Mouse (Mus musculus) spleen, postnatal 36 days (tissue): ENCODE measurements around the gene Best2.
A peak's percentile ranks its signal among the peaks of the same experiment; 100 is the strongest.

Experiments used
- DNase-seq, 2 experiments: peaks; one replicate each; pipeline ENCODE4 v3.0.0; 2022; ENCODE audit warnings: low spot score in 2 of 2, mixed read lengths in 1 of 2

The Best2 gene

DNA sequence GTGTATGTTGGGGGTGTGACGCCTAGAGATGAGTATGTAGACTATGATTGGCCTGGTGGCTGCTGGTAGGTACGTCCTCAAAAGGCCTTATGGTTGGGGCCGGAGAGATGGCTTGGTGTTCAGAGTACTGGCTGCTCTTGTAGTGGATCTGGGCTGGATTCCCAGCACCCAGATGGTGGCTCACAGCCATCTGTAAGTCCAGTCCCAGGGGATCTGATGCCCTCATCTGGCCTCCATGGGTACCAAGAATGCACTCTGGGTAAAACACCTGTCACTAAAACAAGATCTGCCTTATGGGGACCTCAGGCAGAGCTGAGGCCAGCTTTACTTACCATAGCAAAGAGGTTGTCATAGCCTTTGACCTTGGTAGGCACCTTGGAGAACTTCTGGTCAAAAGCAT is 9.5 kb upstream of the Best2 start:
- no peak for DNase-seq

DNA sequence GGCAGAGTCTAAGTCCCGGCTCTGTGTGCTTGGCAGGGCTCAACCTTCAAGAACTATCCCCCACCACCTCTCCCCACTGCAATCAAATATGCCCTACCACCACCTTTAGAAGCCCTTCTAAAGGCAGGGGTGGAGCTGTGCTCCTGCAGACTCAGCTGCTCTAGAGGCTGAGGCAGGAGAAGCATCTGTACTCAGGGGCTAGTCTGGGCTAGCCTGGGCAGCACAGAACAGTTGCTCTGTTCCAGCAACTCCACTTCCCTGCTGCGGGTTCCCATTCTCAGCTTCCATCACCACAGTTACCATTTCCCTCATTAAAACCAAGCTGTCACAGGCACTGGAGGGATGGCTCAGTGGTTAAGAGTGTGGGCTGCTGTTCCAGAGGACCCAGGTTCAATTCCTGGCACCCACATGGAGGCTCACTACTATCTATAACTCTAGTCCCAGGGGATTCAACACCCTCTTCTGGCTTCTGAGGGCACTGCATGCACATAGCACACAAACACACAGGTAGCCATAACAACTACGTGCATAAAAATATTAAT is 7.3 kb upstream of the Best2 start:
- DNase-seq: no peak

GRCm38 (mm10) chr8:85017209-85017608 is 2.9 kb upstream of the Best2 start:
- DNase-seq: no peak

DNA sequence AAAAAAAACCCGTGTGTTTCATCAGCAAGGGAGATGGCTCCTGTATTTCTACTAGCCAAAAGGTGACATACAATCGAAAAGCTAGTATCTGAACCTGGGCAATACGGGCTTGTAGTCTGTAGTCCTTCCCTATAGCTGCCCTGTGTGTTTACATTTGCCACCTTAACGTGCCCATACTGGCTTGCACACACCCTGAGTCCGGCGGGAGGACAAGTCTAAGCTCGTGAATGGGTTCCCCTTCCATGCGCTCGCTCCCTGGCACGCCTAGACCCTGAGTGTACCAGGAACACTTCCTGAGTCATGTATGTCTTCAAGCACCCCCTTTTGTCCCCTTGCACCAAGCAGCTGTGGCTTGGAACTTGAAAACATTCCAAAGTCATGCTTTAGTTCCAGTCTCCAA is 2.4 kb upstream of the Best2 start:
- no peak for DNase-seq

DNA sequence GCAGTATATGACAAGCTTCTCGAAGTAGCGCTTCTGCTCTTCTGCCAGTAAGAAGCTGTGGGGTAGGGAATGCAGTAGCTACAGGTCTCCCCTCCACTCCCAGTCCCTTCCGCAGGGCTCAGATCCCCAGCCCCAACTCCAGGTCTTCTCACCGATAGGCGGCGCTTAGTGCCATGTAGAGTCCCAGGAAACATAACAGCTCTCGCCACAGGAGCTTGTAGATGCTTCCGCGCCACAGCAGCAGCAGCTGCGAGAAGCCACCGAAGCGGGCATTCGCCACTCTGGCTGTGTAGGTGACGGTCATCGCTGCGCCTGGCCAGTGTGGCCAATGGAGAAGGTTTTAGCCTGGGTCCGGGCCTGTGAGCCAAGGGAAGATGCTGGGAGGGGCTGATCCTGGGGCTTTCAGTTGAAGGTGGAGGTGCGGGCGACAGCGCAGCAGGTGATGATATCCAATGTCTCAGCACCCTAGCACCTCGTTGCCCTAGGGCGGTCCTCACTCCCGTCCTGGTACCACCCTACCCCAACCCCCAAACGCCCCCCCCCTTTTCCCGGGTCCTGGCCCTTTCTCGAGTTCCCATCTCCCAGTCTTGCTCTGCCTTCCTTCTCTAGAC is 996 bp downstream of the Best2 start:
- DNase-seq: peak; percentile 70 to 71

- no peak for DNase-seq
These were observed 3.1 kb downstream of the Best2 start for GRCm38 (mm10) chr8:85011242-85011641.

- DNase-seq: no peak
These were observed 6.6 kb downstream of the Best2 start for GRCm38 (mm10) chr8:85007686-85008085.

- DNase-seq: peak; percentile 88 to 89
These were observed 16.6 kb downstream of the Best2 start for GRCm38 (mm10) chr8:84997649-84998295.

GRCm38 (mm10) chr8:84996978-84997377 is 17.4 kb downstream of the Best2 start:
- no peak for DNase-seq

DNA sequence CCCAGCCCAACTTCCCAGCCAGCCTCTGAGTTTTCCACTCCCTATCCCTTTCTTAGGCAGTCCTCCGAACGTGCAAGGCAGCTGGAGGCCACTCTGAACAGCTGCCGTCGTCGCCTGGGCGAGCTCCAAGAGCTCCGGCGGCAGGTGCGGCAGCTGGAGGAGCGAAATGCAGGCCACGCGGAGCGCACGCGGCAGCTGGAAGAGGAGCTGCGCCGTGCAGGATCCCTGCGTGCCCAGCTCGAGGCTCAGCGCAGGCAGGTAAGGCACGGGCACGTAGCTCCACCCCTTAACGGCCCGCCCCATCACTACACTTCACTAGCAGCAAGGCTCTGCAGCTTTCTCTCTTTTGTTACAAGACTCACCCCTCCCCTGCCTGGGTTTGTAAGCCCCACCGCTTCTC is 18.7 kb downstream of the Best2 start:
- no peak for DNase-seq

- DNase-seq: no peak
These were observed 20.0 kb downstream of the Best2 start for GRCm38 (mm10) chr8:84994375-84994774.

GRCm38 (mm10) chr8:84990836-84991235 is 23.5 kb downstream of the Best2 start:
- peak; percentile 40 to 61 for DNase-seq

DNA sequence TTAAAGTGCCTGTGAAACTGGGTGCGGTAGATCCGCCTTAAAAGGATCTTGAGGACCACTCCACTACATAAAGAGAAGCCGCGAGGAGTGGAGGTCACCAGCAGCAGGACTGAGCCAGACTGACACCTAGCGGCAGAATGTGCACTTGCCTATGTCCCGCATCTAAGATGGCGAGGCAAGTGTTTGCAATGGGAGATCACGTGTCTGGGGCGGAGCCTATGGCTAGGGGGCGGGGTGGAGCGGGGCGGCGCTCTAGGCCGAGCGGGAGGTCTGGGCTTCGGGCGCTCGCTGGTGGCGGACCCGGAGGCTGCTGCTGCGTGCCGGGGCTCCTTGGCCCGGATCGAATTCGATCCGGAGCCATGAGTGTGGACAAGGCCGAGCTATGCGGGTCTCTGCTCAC is 24.0 kb downstream of the Best2 start, which contains the start of gene Hook2:
Hook2 (plus strand) TSS at position 255 of the 400 bp plus-strand sequence.
- peak; percentile 96 to 97 for DNase-seq

GRCm38 (mm10) chr8:84989810-84990209 is 24.5 kb downstream of the Best2 start:
- DNase-seq: peak; percentile 84 to 93

DNA sequence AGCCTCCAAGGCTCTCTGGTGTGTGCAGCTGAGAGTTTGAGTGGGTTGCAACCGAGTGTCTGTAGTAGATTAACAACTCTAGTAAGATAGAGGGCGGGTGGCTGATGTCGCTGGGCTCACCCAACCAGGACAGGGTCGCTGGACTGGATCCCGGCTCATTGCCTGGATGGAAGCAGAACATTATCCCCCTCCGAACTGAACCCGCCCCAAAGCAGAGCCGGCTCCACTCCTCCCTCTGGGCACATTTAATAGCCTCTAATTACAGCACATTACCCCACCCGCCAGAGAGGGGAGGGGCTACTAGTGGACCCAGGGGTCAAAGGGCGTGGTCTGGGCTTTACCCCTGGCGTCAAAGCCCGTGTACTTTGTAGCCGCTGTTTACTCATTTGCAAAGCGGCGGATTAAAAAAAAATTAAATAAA is 25.0 kb downstream of the Best2 start:
- DNase-seq: peak; percentile 30 to 53

DNA sequence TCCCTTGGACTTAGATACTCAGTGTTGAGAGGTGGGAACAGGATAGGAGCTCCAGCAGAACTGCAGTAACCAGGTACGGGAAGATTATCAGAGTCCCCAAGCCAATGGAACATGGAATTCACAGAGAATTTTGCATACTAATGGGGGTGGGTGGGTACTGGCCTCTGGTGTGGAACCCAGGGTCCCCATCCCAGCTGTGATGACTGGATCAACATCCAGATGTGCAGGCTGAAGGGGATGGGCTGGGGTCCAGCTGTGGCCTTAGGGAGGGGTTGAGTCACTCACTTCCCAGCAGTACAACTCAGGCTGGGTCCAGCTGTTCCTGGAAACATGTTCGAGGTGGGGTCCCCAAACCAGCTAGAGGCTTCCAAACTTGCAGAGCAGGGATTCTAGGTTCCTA is 26.4 kb downstream of the Best2 start:
- DNase-seq: no peak

DNA sequence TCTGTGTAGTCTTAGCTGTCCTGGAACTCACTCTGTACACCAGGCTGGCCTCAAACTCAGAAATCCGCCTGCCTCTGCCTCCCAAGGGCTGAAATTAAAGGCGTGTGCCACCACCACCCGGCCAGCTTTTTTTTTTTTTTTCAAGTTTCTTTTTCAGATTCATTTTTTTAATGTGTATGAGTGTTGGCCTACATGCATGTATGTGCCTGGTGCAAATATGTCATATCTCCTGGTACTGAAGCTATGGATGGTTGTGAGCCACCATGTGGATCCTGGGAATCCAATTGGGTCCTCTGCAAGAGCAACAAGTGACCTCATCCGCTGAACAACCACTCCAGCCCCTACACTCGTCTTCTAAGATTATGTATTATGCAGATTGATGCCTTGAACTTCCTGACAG is 26.9 kb downstream of the Best2 start:
- DNase-seq: no peak

GRCm38 (mm10) chr8:84986379-84986945 is 27.9 kb downstream of the Best2 start:
- no peak for DNase-seq

DNA sequence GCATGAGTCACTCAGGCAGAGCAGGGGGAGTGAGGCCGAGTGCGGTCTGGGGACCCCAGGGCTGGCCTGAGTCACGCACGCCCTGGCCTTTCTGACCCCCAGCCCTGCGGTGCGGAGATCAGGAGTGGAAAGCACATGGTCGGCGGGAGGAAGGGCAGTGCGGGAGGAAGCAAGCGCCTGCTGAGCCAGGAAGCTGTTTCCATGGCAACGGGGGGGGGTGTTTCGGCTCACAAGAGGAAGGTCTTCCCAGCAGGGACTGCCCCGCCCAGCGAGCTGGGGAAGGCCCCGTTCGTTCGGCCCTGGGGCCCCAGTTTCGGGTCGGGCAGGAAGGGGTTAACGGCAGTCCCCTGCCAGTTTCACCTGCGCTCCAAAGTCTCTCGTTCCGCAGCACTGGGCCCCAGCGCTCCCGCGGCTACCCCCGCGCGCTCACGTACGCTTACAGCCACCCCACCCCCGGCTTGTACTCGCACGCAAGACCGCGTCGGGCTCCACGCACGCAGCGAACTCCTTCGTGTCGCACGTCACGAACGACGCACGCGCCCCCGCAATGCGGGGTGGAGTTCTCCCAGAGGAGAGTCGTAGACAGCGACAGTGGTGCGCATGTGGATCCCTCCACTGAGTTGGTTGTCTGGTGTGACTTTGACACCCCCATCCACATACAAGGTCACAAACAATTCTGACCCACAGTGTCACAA is 28.5 kb downstream of the Best2 start:
- peak; percentile 95 to 96 for DNase-seq

GRCm38 (mm10) chr8:84985049-84985683 is 29.2 kb downstream of the Best2 start:
- DNase-seq: peak in 1 of 2 experiments; percentile 47

DNA sequence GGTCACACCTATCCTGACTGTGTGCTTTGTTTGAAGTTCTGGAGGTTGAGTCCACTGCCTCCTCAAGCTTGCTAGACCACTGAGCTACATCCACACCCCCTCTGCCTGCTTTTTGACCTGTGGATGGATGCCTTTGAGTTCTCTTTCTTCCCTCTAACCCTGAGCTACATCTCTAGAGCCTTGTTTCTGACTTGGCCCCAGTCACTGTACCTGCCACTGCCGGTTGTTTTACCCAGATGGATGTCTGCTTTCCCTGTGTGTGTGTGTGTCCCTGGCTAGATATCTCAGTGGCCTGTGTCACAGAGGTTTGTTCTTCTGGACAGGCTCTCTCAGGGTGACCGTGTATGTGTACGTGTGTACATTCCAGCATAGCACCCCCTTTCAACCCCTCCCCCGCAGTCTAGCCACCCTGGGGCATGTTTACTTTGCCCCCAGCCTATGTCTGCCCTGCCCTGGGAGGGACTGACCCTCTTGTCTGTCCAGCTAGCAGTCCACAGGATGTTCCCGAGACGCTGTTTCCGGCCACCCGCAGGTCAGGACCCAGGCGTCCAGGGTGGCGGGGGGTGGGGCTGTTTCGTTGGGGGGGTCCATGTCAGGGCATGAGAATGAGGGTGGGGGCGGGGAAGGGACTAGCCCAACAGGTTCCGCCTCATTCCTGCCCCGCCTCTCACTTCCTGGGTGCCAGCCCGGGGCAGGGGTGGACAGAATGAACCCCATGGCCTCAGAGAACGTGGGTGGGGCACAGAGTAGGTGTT is 29.9 kb downstream of the Best2 start:
- peak; percentile 54 to 61 for DNase-seq
